Mouse (Mus musculus): Measurements from ENCODE around the gene Thap4. TPM values are rescaled to one million over a fixed set of nuclear protein-coding genes. Genes with fewer than 3 reads are reported as not detected.
A peak's percentile ranks its signal among the peaks of the same experiment; 100 is the strongest.

The Thap4 gene
- 51.6 and 51.7 TPM in 2 replicates for polyA plus RNA-seq (2016; fragmentation: Nextera tagmentation; extraction: Ambion mirVana)

GRCm38 (mm10) chr1:93754573-93755290, at the start of gene Thap4:
Gene Thap4, minus strand, starts transcription at chr1:93754864.
- Histone ChIP-seq H3K9me3 (no peaks in the 10 kb centered on the region), H3K36me3 (replicated peaks) (peaks cover 10% of the 10 kb centered on the region), H3K4me3 (peak within 1 kb of the TSS; percentile 98), H3K4me1 (peaks cover 20% of the 10 kb centered on the region), H3K27me3 (replicated peaks; ENCODE audit: low read depth, poor library complexity, severe bottlenecking) (no peaks in the 10 kb centered on the region), H3K27ac (replicated peaks) (peak within 1 kb of the TSS; percentile 93)
- under 1% methylated on average over 121 of the region's 121 CpGs for WGBS
- peak; percentile 92 for DNase-seq (ENCODE audit: low spot score)

- peaks cover 54% of the 10 kb centered on the region for H3K36me3 ChIP-seq (replicated peaks)
- peaks cover 39% of the 10 kb centered on the region for H3K4me1 ChIP-seq
- H3K9me3 ChIP-seq = no peaks in the 10 kb centered on the region
- no peaks in the 10 kb centered on the region for H3K27me3 ChIP-seq (replicated peaks; ENCODE audit: low read depth, poor library complexity, severe bottlenecking)
- DNase-seq (ENCODE audit: low spot score) = peak; percentile 100
- H3K4me3 ChIP-seq = peak within 1 kb of the TSS; percentile 78
- peak within 1 kb of the TSS; percentile 98 for H3K27ac ChIP-seq (replicated peaks)
- under 1% methylated on average over 94 of the region's 94 CpGs for WGBS
Measured at GRCm38 (mm10) chr1:93803556-93804507, 49.2 kb upstream of the Thap4 start, which contains the start of gene Ing5. Gene Ing5, plus strand, starts transcription at chr1:93803965.

- peaks cover 54% of the 10 kb centered on the region for H3K36me3 ChIP-seq (replicated peaks)
- peak overlapping the region; percentile 78 for H3K4me3 ChIP-seq
- peaks cover 39% of the 10 kb centered on the region for H3K4me1 ChIP-seq
- WGBS = 88% methylated on average over 5 of the region's 5 CpGs
- no peaks in the 10 kb centered on the region for H3K9me3 ChIP-seq
- no peak for DNase-seq (ENCODE audit: low spot score)
- H3K27ac ChIP-seq (replicated peaks) = peak overlapping the region; percentile 98; the same call in 1 of the 2 replicates
- no peaks in the 10 kb centered on the region for H3K27me3 ChIP-seq (replicated peaks; ENCODE audit: low read depth, poor library complexity, severe bottlenecking)
Measured at GRCm38 (mm10) chr1:93802771-93803170, 48.1 kb upstream of the Thap4 start.

- Histone ChIP-seq H3K4me1 (peaks cover 42% of the 10 kb centered on the region), H3K36me3 (replicated peaks) (peaks cover 57% of the 10 kb centered on the region), H3K27me3 (replicated peaks; ENCODE audit: low read depth, poor library complexity, severe bottlenecking) (no peaks in the 10 kb centered on the region), H3K9me3 (no peaks in the 10 kb centered on the region), H3K27ac (replicated peaks) (peak within 1 kb of the TSS; percentile 94), H3K4me3 (peak within 1 kb of the TSS; percentile 78)
- under 1% methylated on average over 42 of the region's 42 CpGs for WGBS
- peak; percentile 96 for DNase-seq (ENCODE audit: low spot score)
Measured at GRCm38 (mm10) chr1:93801741-93802238, 47.1 kb upstream of the Thap4 start, which contains the start of gene Dtymk. Gene Dtymk, minus strand, starts transcription at chr1:93801934.

- H3K36me3 ChIP-seq (replicated peaks) = peaks cover 57% of the 10 kb centered on the region
- peak overlapping the region; percentile 94 for H3K27ac ChIP-seq (replicated peaks)
Measured at GRCm38 (mm10) chr1:93800670-93801503, 46.2 kb upstream of the Thap4 start.

GRCm38 (mm10) chr1:93795886-93796285, 41.2 kb upstream of the Thap4 start:
- peaks cover 7% of the 10 kb centered on the region for H3K4me1 ChIP-seq
- H3K36me3 ChIP-seq (replicated peaks) = peaks cover 99% of the 10 kb centered on the region
- DNase-seq (ENCODE audit: low spot score) = no peak
- no peak overlapping the region for H3K27ac ChIP-seq (replicated peaks)
- peaks cover 8% of the 10 kb centered on the region for H3K9me3 ChIP-seq
- WGBS = 91% methylated on average over 8 of the region's 8 CpGs
- H3K4me3 ChIP-seq = no peak overlapping the region
- H3K27me3 ChIP-seq (replicated peaks; ENCODE audit: low read depth, poor library complexity, severe bottlenecking) = no peaks in the 10 kb centered on the region

More at GRCm38 (mm10) chr1:93800670-93801503, 46.2 kb upstream of the Thap4 start:
- WGBS = 77% methylated on average over 21 of the region's 21 CpGs
- Histone ChIP-seq H3K27me3 (replicated peaks; ENCODE audit: low read depth, poor library complexity, severe bottlenecking) (no peaks in the 10 kb centered on the region), H3K4me1 (peaks cover 42% of the 10 kb centered on the region), H3K9me3 (no peaks in the 10 kb centered on the region), H3K4me3 (peak overlapping the region; percentile 78)
- no peak for DNase-seq (ENCODE audit: low spot score)

- peaks cover 9% of the 10 kb centered on the region for H3K9me3 ChIP-seq
- DNase-seq (ENCODE audit: low spot score) = no peak
- H3K27ac ChIP-seq (replicated peaks) = no peak overlapping the region
- peaks cover 100% of the 10 kb centered on the region for H3K36me3 ChIP-seq (replicated peaks)
- no peak overlapping the region for H3K4me3 ChIP-seq
- peaks cover 3% of the 10 kb centered on the region; the same call in 1 of the 2 replicates for H3K4me1 ChIP-seq
- no peaks in the 10 kb centered on the region for H3K27me3 ChIP-seq (replicated peaks; ENCODE audit: low read depth, poor library complexity, severe bottlenecking)
- WGBS = 95% methylated on average over 8 of the region's 8 CpGs
Measured at GRCm38 (mm10) chr1:93794526-93794925, 39.9 kb upstream of the Thap4 start.

GRCm38 (mm10) chr1:93786912-93787311, 32.2 kb upstream of the Thap4 start:
- no peaks in the 10 kb centered on the region for H3K27me3 ChIP-seq (replicated peaks; ENCODE audit: low read depth, poor library complexity, severe bottlenecking)
- no peak for DNase-seq (ENCODE audit: low spot score)
- peaks cover 9% of the 10 kb centered on the region for H3K9me3 ChIP-seq
- H3K4me1 ChIP-seq = no peaks in the 10 kb centered on the region
- WGBS = 89% methylated on average over 2 of the region's 2 CpGs
- H3K4me3 ChIP-seq = no peak overlapping the region
- peaks cover 99% of the 10 kb centered on the region for H3K36me3 ChIP-seq (replicated peaks)
- H3K27ac ChIP-seq (replicated peaks) = no peak overlapping the region

- Histone ChIP-seq H3K4me1 (peaks cover 9% of the 10 kb centered on the region; the same call in 1 of the 2 replicates), H3K27ac (replicated peaks) (no peak overlapping the region), H3K9me3 (no peaks in the 10 kb centered on the region), H3K36me3 (replicated peaks) (peaks cover 93% of the 10 kb centered on the region), H3K4me3 (no peak overlapping the region), H3K27me3 (replicated peaks; ENCODE audit: low read depth, poor library complexity, severe bottlenecking) (no peaks in the 10 kb centered on the region)
- WGBS = 87% methylated on average over 5 of the region's 5 CpGs
- no peak for DNase-seq (ENCODE audit: low spot score)
Measured at GRCm38 (mm10) chr1:93776686-93777085, 22.0 kb upstream of the Thap4 start.

GRCm38 (mm10) chr1:93769901-93770300, 15.2 kb upstream of the Thap4 start:
- no peak for DNase-seq (ENCODE audit: low spot score)
- peaks cover 69% of the 10 kb centered on the region for H3K36me3 ChIP-seq (replicated peaks)
- no peaks in the 10 kb centered on the region for H3K27me3 ChIP-seq (replicated peaks; ENCODE audit: low read depth, poor library complexity, severe bottlenecking)
- no peak overlapping the region for H3K27ac ChIP-seq (replicated peaks)
- H3K9me3 ChIP-seq = no peaks in the 10 kb centered on the region
- H3K4me1 ChIP-seq = no peaks in the 10 kb centered on the region
- WGBS = 96% methylated on average over 3 of the region's 3 CpGs
- no peak overlapping the region for H3K4me3 ChIP-seq

GRCm38 (mm10) chr1:93767600-93767999, 12.9 kb upstream of the Thap4 start:
- Histone ChIP-seq H3K27me3 (replicated peaks; ENCODE audit: low read depth, poor library complexity, severe bottlenecking) (no peaks in the 10 kb centered on the region), H3K4me3 (no peak overlapping the region), H3K36me3 (replicated peaks) (peaks cover 51% of the 10 kb centered on the region), H3K27ac (replicated peaks) (no peak overlapping the region), H3K4me1 (no peaks in the 10 kb centered on the region), H3K9me3 (no peaks in the 10 kb centered on the region)
- WGBS = 95% methylated on average over 6 of the region's 6 CpGs
- no peak for DNase-seq (ENCODE audit: low spot score)

All from embryonic facial prominence, embryonic 10.5 days (tissue).